Mouse (Mus musculus) frontal cortex, postnatal 25 days (tissue): ENCODE measurements around the gene Heg1.

Experiments
- DNase-seq, 2 experiments: peaks; one replicate each; pipeline ENCODE4 v3.0.0; 2022; ENCODE audit warnings: low spot score in 2 of 2

Gene Heg1

DNA sequence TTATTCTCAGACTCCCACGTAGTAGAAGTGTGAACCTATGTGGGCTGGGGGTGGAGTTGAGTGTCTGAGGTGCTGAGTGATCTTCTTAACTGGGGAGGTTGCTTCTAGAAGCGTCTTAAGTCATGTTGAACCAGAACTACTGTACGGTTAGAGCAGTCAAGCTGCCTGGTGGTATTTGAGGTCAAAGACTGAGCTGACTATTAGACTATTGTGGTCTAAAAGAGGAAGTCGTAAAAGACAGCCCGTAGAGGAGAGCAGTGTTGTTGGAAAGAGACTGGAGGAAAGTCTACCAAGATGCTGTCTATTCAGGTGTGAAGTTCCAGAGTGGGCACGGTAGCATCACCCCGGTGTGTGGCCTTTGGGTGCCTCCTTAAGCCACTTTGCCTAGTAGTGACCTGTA, 85.7 kb downstream of the Heg1 start:
- no peak for DNase-seq

GRCm38 (mm10) chr16:33770778-33771454, 86.7 kb downstream of the Heg1 start:
- no peak for DNase-seq

DNA sequence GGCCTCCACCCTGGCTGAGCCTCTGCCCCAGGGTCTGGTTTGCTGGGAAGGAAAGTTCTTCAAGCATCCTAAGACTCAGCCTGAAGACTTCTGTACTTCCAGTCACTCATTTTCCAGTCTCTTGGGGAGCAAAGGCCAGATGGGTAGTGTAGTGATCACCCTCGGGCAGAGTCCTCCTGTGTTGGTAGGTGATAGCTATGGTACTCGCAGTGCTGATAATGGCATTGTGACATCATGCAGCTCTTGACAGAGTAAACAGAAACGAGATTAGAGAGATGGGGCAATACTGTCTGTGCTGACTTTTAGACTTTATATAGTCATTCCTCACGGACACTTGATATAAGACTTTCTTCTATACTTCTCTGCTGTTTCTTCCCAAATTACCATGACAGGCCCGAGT, 88.6 kb downstream of the Heg1 start:
- no peak for DNase-seq

- DNase-seq: no peak
These were observed 90.8 kb downstream of the Heg1 start for GRCm38 (mm10) chr16:33774972-33775371.

- no peak for DNase-seq
These were observed 91.7 kb downstream of the Heg1 start for GRCm38 (mm10) chr16:33775733-33776335.

DNA sequence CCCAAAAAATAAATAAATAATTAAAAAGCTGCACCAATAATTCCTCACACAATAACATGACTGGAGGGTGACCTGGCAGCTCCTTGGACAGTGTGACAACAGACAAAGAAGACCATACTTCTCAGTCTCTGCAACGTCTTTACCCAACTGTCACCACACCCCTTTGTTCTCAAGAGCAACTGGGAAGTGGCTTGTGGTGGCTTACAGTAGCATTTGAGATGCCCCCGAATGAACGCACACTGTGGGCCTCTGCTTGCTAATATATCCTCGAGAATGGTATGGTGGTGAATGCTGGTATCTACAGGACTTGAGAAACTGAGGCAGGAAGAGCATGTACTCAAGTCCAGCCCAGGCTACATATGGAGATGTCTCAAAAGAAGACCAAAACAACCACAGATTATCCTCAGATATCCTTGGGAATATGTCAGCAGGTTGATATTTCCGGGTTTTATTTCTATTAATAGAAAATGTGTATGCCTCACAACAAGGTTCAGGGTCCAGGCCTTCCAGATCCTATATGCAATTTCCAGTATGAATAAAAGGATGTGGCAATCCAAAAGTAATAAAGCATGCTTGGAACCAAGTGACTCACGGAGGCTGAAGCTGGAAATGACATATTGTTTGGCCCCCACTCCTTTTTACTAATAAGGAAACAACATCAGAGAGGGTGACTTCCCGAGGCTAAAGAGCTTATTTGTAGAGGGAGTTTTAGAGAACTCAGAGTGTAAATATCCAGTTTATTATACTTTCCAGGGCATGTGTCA, 92.8 kb downstream of the Heg1 start:
- no peak for DNase-seq

DNA sequence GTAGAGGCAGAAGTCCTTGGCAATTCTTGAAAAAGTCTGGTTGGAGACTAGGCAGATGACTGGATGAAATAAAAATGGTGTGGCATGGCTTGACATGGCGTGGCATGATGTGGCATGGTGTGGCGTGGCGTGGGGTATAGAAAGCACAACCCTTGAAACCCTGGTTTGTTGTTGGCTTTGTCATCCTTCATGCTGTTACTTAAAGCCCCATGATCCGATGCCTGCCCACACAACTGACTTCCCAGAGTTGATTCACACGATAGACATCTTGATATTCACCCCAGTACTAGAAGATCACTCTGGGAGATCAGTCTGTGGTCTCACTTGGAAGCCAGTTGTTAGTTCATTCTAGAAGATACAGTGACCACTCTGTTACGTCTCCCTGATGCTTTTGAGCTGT, 93.4 kb downstream of the Heg1 start:
- DNase-seq: no peak

DNA sequence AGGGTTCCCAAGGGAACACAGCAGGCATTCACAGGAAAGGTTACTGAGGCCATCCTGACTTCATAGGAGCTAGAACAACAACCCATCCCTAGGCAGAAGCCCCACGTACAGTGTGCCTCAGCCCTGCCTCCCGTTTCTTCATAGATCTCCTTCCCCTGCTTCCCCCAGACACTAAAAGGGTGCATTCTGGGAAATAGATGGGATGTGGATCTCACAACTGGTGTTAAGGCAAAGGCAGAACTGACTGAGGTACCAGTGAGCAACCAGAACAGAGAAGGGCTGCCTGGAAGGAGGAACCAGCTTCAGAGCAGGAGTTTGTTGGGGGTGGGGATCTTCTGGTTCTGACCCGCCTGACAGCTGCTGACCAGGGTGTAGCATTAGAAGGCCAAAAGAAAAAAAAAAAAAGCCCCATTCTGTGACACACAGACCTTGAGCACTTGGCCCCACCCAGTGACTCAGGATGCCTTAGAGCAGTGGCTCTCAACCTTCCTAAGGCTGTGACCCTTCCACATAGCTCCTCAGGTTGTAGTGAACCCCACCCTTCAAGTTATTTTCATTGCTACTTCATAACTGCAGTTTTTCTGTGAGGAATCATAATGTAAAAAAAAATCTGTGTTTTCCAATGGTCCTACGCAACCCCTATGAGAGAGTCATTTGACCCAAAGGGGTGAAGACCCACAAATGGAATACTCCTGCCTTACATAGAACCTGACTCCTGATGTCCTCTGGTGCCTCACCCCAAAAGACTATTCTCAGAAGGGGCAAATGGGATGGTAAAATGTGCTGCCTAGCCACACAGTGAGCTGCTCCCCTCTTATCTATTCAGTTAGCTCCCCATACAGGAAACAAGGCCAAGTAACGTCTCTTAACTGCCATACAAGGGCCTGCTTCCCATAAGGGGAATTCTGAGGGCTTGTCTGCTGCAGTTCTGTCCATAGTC, 97.9 kb downstream of the Heg1 start:
- DNase-seq: no peak

- DNase-seq: no peak
These were observed 98.5 kb downstream of the Heg1 start for GRCm38 (mm10) chr16:33782729-33783091.

- DNase-seq: no peak
These were observed 100.4 kb downstream of the Heg1 start for GRCm38 (mm10) chr16:33784547-33784946.

DNA sequence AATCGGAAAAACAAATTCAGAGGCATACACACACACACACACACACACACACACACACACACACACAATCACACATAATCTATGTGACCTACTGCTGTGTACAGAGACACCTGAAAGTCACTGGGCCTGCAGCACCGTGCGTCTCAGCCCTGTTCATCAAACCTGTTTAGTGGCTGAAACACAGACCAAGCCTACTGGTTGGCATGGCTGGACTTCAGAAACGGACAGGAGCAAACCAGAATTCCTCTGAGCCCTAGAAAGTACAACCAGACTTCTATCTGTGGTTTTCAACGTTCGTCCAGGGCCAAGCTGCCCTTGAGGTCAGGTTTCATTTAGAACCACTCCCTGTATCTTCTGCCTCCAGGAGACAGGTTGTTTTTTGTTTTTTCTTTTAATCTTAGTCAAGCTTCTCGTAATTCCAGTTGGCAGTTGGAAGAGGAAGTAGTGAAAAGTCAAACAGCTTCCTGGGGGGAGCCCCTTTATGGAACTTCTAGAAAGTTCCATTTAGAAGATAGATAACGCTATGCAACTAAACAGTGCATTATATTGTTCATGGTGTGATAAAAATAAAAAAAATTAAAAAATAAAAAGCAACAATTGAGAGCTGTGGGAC, 101.0 kb downstream of the Heg1 start:
- DNase-seq: no peak

DNA sequence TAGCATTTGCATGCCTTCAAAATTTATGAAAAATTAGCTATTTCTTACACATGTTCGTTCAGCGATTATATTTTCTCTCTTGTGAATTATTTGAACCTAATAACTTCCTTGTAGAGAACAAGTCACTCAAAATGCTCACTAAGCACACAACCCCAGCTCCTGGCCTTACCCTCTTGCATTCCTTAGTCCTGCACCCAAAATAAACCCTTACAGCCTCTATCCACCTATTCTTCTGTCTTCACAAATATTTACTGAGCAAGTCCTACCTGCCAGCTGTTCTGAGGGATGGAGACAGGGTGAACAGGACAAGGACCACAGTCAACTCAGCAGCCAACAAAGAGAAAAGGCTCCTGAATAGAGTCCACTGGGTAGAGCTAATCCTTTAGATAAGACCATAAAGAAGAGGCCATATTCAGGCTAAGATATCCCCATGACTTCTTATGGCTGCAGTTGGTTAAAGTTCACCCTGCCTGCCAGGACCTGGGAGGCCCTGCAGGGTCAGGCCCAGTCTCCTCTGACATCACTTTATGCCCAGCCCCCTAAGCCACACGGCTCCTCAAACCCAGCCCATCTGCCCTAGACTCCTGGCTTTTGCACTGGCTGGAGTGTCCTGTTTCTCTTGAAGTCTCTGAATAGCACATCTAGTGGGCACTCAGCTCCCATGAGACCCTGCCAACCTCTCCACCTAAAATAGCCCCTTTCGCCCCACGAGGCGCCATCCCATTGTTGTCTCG, 102.7 kb downstream of the Heg1 start:
- DNase-seq: no peak

- no peak for DNase-seq
These were observed 109.9 kb downstream of the Heg1 start, which contains the start of gene Muc13 for GRCm38 (mm10) chr16:33793846-33794791. TSS of gene Muc13 (plus strand) at chr16:33794037.

GRCm38 (mm10) chr16:33795106-33795505, 110.9 kb downstream of the Heg1 start:
- no peak for DNase-seq

DNA sequence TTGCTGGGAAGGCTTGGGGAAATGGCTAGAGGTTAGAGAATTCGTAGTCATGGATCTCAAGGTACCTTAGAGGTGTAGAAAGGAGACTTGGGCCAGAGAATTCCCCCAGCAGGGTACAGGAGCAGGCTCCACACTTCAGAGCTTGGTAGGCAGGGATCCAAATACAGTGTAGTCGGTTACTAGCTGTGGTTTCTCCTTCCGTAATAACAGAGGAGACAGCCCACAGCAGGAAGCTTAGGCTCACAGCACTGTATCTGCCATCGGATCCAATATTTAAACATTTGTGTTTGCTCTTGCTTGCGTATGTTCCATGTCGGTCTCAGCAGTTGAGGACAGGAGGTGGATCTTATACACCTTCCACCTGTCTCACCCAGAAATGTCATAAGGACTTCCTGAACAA, 111.7 kb downstream of the Heg1 start:
- no peak for DNase-seq

DNA sequence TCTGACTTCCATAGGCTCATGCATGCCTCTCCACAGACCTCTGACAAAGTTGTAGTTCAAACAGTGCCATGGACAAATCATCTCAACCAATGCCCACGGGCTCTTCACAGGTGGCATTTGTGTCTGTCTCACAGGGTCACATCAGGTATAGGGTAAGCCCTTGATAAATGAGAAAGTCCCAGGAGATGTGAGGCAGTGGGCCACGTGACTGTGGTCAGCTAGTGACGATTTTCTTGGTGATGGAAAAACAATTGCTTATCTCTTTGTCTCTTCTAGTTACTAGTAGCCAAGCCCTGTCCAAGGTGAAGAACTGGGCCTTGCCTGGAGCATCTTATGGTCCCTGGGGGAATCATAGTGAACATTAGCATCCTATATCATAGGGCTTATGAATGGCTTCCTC, 112.6 kb downstream of the Heg1 start:
- no peak for DNase-seq

DNA sequence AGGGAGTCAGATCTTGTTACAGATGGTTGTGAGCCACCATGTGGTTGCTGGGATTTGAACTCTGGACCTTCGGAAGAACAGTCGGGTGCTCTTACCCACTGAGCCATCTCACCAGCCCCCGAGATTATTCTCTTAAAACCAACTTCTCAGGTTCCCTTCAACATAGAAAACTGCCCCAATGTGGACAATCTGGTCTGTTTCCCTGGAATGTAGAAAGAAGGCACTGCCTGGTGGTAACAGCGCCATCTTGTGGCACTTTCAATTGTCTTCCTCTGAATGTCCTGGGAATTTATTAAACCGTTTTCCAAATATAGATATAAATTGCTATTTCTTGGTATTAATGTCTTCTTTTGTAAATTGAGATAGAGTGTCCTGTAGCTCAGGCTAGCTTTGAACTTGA, 113.7 kb downstream of the Heg1 start:
- peak; percentile 23 for DNase-seq

DNA sequence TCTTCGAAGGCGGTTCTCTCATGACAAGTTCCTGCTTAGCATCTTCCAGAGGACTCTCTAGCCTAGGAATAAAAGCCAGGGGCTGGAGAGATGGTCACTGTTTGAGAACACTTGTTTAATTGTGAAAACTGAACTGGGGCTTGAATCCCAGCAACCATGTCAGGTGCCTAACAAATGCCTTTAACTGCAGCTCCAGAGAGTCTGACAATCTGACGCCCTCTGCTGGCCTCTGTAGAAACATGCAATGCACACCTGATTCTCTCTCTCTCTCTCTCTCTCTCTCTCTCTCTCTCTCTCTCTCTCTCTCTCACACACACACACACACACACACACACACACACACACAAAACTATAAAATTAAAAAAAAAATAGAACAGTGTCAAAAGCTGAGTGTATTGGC, 125.8 kb downstream of the Heg1 start:
- no peak for DNase-seq

DNA sequence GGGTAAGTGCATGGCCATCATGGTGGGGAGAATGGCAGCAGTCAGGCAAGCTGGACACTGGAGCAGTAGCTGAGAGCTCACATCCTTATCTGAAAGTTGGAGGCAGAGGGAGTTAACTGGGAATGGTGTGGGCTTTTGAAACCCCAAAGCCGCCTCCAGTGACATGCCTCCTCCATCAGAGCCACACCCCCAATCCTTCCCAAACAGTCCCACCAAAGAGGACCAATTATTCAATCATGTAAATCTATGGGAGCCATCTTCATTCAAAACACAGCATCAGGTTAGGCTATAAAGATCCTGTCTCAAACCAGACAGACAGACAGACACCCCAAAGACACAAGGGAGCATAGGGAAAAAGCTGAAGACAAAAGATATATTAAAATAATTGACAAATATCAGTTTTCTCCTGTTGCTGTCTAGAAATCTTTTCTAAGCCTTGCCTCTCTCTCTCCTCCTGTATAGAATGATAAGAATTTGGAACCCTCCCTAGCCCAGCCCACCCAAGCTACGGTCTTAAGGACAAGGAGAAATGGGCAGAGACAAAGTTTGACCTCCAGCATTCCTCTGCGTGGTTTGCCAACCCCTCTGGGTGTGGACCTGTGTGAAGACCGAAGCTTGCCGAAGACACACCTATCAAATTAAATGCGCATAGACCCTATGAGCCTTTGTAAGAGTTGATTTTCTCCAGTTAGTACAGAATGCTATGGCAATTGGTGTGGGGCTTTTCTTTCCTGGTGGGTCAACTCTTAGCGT, 134.4 kb downstream of the Heg1 start:
- DNase-seq: no peak
